Mouse (Mus musculus) T-cell, adult 66 days (primary cell): Measurements from ENCODE around the gene Iba57. TPM values are rescaled to one million over a fixed set of nuclear protein-coding genes. Genes with fewer than 3 reads are reported as not detected.

Source experiments
- total RNA-seq, 2 experiments: library from RNA; stranded (reverse); gene quantifications; 3 replicates in 1 of 2; 4 replicates in 1 of 2; pipeline ENCODE4 v1.2.4; 2023

Iba57 gene
- 10 to 100 TPM; 39.6 to 41.9 TPM for total RNA-seq

GRCm38 (mm10) chr11:59163255-59164236, at the start of gene Iba57:
Gene Iba57, minus strand, starts transcription at chr11:59163739.

GRCm38 (mm10) chr11:59208153-59208831, 44.8 kb upstream of the Iba57 start, which contains the start of gene 2310033P09Rik:
Gene 2310033P09Rik, plus strand, starts transcription at chr11:59208321.

GRCm38 (mm10) chr11:59202081-59202995, 38.8 kb upstream of the Iba57 start, which contains the start of gene Mrpl55:
Gene Mrpl55, plus strand, starts transcription at chr11:59202486.

GRCm38 (mm10) chr11:59192059-59192386, 28.5 kb upstream of the Iba57 start, which contains the start of gene Guk1:
Gene Guk1, minus strand, starts transcription at chr11:59192212.

GRCm38 (mm10) chr11:59182864-59183331, 19.4 kb upstream of the Iba57 start, which contains the start of gene Gjc2:
Gene Gjc2, minus strand, starts transcription at chr11:59183213.

GRCm38 (mm10) chr11:59135904-59136452, 27.6 kb downstream of the Iba57 start, which contains the start of gene Obscn:
Gene Obscn, minus strand, starts transcription at chr11:59136402.

Other genes starting within 250 kb of the Iba57 start
- not detected for gene Btnl10, start 245.8 kb downstream of the Iba57 start, total RNA-seq
- 100 to 1,000 TPM; 122 to 136 TPM for gene Rnf187, start 224.8 kb downstream of the Iba57 start, total RNA-seq
- 10 to 100 TPM; 12.9 to 15.2 TPM for gene Hist3h2ba, start 214.8 kb downstream of the Iba57 start, total RNA-seq
- gene Hist3h2a, start 209.1 kb downstream of the Iba57 start, total RNA-seq, result 10 to 100 TPM; 39.5 to 41.6 TPM
- gene Trim17, start 209.1 kb downstream of the Iba57 start, total RNA-seq, result under 1 TPM in 1 of 2 experiments, not detected in 1; 0.41 TPM
- gene Trim11, start 185.6 kb downstream of the Iba57 start, total RNA-seq, result 10 to 100 TPM; 68.7 to 76.5 TPM
- gene Obscn, start 27.3 kb downstream of the Iba57 start, total RNA-seq, result under 1 TPM; 0.39 to 0.47 TPM
- gene Gjc2, start 19.5 kb upstream of the Iba57 start, total RNA-seq, result under 1 TPM in 1 of 2 experiments, not detected in 1; 0.26 TPM
- 10 to 100 TPM; 36.9 to 37.2 TPM for gene Guk1, start 28.5 kb upstream of the Iba57 start, total RNA-seq
- 10 to 100 TPM; 14.9 to 15.2 TPM for gene Mrpl55, start 38.7 kb upstream of the Iba57 start, total RNA-seq
- 10 to 100 TPM; 29.0 to 30.0 TPM for gene 2310033P09Rik, start 44.6 kb upstream of the Iba57 start, total RNA-seq
- 100 to 1,000 TPM; 205 to 222 TPM for gene Arf1, start 64.5 kb upstream of the Iba57 start, total RNA-seq
- not detected for gene Wnt3a, start 127.0 kb upstream of the Iba57 start, total RNA-seq
- not detected for gene Wnt9a, start 143.2 kb upstream of the Iba57 start, total RNA-seq
- under 1 TPM in 1 of 2 experiments, not detected in 1; 0.44 TPM for gene Prss38, start 211.9 kb upstream of the Iba57 start, total RNA-seq